Mouse (Mus musculus) ovary, postnatal 10 days (tissue): ENCODE results near the gene Mettl9.

ENCODE experiments used
- DNase-seq: peaks from one replicate; pipeline ENCODE4 v3.0.0; 2022; ENCODE audit warnings: low spot score

The Mettl9 gene

DNA sequence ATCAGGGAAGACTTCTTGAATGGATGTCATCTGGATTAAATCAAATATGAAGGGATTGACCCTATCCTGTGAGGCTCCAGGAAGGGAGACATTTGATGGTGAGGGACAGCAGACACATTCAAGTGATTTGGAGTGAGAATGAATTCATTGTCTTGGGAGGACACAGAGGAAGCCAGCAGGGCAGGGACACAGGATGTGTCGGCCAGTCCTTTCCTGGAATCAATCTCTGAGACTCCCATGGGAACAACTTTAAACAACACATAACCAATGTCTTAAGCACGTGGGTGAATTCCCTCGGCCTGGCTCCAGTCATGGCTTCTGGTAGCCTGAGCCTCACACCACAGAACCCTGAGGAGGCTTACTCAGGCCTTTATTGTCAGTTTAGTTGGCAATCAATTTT is 73.6 kb downstream of the Mettl9 start:
- DNase-seq, result no peak

GRCm38 (mm10) chr7:121111321-121111720 is 77.1 kb downstream of the Mettl9 start:
- no peak for DNase-seq

GRCm38 (mm10) chr7:121111762-121112161 is 77.5 kb downstream of the Mettl9 start:
- DNase-seq, result no peak

- peak; percentile 59 for DNase-seq
Observed at GRCm38 (mm10) chr7:121120143-121120818, 86.0 kb downstream of the Mettl9 start.
